Mouse (Mus musculus): Measurements from ENCODE around the gene Pcnp.

DNA sequence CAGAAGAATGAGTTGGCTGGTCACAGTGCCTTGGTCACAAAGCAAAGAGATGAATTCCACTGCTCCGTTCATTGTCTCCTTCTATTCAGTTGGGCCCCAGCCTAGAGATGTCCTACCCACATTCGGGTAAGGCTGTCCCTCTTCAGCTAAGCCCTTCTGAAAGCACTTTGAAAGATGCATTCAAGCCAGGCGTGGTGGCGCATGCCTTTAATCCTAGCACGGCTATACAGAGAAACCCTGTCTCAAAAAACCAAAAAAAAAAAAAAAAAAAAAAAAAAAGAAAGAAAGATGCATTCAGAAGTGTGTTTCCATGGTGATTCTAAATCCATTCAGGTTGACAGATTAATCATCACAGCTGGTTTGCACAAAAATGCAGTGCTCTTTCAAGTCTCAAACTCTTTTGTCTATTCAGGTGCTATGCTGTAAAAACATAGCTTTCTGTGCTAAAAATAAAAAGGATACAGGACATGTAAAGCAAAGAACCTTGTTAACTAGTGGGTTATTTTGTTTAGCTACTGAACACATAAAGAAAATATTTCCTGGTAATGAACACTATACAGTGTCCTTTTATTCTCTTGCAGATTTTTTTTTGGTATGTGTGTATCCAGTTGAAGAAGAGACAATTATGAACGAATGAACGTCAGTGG, 27.5 kb upstream of the Pcnp start:
- TF ChIP-seq MAX (IDR thresholded peaks at IDR 0.05; ENCODE audit: low read length) (no peak), TCF12 (IDR thresholded peaks at IDR 0.05; ENCODE audit: low read depth, low read length) (no peak), KAT2A (IDR thresholded peaks at IDR 0.05; ENCODE audit: insufficient replicate concordance, low read length) (no peak), EP300 (IDR thresholded peaks at IDR 0.05; ENCODE audit: low read length) (no peak), POLR2A (IDR thresholded peaks at IDR 0.05; ENCODE audit: low read depth, low read length) (no peak)
